Mouse (Mus musculus) E14TG2a.4 (cell line): ENCODE measurements around the gene Pde4d.

Experiments
- CTCF ChIP-seq: conservative IDR thresholded peaks from 2 replicates; pipeline ENCODE4 v1.5.1; 2014; ENCODE audit warnings: low read length
- NANOG ChIP-seq: IDR thresholded peaks from 2 replicates; pipeline ENCODE4 v1.6.1; 2014; ENCODE audit warnings: borderline replicate concordance, low read length, mixed read lengths
- POU5F1 ChIP-seq: IDR thresholded peaks from 2 replicates; pipeline ENCODE4 v1.6.1; 2014; ENCODE audit warnings: low read length, borderline replicate concordance

- no peak for TF ChIP-seq CTCF
- no peak for TF ChIP-seq POU5F1
- no peak for TF ChIP-seq NANOG
Measured at GRCm38 (mm10) chr13:109788604-109789003, 1338.9 kb downstream of the Pde4d start.
